Mouse (Mus musculus) cerebellum, adult 9-11 months (tissue): ENCODE data around the gene Sema3c.
"Not testable (repeated sequence)": the region's sequence is repeated elsewhere in the genome, so short reads cannot be mapped to it uniquely, and the experiment has no call there.

ENCODE experiments used
- DNase-seq: peaks from one replicate; pipeline ENCODE4 v3.0.0; 2022

Sema3c gene

DNA sequence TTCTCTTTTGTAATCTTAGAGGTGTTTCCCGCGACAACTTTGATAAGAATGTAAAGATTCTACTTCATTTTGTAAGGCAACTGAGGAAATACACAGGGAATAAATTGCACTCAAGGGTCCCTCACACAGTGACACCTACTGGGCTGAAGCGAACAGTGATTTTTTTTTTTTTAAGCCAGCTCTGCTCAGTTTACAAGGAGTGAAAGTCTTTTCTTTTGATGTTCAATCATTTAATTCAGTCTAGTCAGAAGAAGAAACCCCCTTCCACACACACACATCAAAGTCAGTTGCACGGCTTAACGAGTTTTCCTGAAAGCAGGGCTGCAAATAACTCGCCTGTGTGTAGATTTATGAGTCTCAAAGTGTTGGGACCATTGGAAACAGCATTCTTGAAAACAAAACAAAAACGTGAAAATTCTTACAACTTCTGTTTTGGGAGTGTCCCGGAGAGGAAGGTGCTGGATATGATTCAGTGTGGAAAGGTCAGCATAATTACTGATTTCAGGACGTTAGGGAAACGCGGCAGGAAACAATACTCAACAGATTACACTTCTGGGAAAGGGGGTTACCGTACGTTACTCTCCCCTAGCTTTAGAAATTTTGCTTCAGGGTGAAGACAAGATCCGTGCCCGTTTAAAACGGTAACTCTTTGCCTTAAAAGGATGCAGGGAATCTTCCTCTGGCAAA, at the start of gene Sema3c:
Gene Sema3c (plus strand): TSS at position 588 of the 687 bp plus-strand sequence.
- DNase-seq, result no peak

DNA sequence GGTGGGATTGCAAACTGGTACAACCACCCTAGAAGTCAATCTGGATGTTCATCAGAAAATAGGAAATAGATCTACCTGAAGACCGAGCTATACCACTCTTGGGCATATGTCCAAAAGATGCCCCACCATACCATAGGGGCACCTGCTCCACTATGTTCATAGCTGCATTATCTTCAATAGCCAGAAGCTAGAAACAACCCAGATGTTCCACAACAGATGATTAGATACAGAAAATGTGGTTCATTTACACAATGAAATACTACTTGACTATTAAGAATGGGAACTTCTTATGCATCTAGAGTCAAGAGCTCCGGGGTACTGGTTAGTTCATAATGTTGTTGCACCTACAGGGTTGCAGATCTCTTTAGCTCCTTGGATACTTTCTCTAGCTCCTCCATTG, 42.9 kb upstream of the Sema3c start:
- DNase-seq, result not testable (repeated sequence)

DNA sequence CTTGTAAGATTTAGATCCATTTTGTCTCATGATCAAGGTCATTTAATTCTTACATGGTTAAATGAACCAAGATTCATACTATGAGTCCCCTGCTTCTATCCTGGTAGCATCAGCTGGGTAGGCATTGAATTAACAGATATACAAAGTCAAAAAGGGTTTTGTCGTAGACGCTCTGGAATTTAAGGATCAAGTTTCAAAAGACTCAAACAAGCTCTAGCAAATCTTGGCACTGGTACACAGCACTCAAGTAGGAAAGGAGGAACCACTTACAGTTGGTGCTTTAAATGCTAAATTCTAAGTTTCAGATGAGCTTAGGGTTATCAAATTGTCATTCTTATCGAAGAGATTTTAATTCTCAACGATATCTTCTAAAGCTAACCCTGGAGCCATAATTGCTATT, 30.9 kb upstream of the Sema3c start:
- DNase-seq, result no peak

DNA sequence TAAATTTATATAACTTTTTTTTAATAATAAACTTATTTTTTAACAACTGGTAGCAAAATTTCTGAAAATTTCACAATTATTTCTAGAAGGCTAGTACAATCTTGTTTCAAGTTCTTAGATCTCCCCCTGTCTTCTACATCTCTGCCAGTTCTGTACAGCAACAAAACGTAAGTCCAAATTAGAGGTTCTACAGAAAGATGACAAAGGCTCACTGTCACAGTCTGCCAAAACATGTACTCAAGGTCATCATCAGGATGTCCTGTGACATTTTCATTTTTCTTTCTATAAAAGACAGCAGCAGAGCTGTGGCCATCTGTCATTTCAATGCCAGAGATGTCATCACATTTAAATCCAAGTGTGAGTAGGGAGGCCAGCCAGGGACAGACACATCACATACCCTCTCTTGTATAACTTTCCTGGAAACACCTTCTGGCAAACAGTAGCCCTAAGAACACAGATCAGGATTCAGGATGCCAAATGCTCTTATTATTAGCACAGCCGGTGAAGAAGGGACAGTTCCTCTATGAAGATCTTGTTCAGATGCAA, 29.1 kb upstream of the Sema3c start:
- no peak for DNase-seq

DNA sequence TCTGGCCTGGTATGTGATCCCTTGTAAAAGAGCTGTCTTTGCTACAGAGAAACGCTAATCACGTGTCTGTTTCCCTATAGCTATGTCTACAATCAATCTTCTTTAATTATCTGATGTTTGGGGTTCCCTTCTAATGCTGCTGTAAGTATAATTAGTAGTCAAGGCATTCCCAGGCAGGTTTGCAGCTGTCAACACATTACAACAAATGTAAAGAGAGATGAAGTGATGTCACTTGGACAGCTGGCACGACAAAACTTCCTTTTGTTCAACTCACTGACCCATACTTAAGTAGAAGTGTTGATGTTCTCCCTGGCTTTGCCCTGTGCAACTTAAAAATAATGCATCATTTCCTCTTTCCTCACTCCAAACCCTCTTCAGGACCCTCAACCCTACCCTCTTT, 22.4 kb upstream of the Sema3c start:
- no peak for DNase-seq

DNA sequence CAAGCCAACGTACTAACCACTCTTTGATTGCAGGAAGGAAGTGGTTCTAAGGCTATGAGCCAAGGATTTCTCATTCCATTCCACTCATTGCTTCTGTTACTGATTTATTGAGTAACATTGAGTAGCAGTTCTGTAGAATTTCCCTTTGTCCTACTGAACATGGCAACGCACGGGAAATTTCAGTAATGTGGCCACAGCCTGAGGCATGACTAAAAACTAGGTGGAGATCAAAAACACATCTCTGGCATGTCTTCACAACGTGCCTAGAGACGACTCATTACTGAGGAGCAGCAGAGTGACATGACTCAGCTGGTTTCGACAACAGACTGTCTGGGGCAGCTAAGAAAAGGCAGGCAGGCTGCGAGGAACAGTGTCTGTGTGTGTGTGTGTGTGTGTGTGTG, 18.0 kb upstream of the Sema3c start:
- no peak for DNase-seq

DNA sequence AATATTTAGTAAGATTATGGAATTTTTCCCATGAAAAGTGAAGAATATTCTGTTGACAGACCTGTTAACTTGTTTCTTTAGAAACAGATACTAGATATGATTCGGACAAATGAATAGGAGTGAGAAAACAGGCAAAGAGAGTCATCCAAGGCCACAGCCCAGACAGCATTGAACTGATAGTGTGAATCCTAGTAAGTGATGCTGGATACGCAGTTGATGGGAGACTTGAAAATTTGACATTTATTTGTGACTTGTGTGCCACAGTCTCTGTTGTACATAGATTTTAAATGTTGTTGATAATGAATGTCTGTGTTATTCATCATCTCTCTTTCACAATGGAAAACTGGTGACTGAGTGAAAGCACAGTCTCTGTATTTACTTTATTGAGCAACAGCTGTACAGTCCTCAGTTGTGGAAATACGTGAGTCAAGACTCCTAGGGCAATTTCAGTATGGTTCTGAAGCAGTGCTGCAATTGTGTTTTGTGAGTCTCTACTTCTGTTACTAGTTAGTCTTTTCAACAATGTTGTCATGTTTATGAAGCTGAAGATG, 17.3 kb upstream of the Sema3c start:
- DNase-seq, result no peak

DNA sequence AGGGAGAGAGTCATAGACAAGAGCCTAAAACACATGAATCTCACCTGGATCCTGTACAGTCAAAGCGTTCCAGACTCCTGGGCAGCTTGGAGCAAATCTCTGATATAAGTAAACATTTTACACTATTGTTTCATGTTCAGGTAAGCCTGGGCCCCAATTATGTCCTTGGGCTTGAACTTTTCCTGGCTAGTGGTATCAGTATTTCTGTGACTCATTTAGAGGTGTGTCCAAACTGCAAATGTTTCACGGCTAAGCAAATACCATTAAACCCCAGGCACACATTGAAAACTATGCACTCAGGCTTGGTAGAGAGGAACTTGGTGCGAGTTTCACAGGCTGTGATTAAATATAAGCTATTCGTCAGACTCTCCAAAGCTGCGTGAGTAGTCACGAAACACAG, 2.5 kb upstream of the Sema3c start:
- DNase-seq, result no peak

DNA sequence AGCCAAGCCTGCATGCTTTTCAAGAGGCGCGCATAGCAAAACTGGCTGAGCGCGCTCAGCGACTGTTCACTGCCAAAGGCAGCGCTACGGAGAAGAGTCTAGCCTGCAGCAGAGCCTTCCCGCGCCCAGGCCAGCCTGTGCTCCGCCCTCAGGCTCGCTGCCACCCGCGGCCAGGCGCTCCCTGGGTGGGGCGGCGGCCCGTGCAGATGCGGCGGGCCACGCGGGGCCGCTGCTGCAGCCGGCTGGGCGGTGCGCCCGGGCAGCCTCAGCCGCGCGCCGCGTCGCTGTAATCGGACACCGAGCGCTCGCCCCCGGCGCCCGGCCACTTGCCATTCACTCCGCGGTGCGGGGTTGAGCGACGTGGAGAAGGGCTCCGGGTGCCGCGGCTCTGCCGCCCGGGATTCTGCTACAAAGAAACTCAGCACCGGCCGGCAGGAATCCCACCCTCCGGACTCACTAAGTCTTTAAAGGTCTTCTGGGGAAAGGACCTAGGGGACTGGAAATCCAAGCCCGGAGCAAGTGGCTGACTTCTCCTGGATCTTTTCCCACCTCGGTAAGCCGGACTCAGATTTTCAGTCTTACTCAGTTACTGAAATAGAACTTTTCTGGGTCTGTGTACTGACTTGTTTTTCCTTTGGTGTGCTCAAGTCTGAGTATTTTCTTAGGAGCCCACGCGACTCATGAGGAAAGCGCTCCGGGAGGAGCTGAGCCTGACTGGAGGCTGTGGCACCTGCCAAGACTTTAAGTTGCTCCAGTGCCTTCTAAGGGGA, 517 bp downstream of the Sema3c start:
- no peak for DNase-seq

DNA sequence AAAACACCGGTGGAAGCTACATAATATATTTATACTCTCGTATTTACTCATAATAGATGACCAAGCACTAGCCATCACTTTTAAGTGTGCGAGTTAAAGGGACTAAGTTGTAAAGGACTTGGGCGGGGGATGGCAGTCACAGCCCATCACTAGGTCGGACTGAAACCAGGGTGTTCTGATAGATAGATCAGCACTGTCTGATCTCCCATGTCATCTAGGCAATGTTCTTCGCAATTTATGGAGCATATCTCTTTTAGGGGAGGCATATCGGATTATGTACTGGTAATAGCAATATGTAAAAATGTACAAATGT, 1.1 kb downstream of the Sema3c start:
- no peak for DNase-seq

DNA sequence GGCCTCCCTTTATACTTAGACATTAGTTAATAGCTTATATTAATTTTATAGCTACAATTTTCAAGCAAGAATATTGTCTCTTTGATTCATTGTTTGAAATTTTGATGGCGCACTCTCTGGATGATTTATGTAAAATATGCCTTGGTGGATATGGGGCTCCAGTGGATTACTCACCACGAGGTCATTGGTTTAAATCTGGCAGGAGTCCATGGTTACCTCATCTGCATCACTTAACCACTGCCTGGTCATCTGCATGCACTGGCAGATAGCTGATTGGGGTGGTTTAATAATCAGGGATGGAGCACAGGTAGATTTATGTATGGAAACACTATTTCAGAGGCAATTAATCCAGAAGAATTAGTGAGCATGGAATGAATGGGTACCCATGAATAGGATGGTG, 2.0 kb downstream of the Sema3c start:
- no peak for DNase-seq

DNA sequence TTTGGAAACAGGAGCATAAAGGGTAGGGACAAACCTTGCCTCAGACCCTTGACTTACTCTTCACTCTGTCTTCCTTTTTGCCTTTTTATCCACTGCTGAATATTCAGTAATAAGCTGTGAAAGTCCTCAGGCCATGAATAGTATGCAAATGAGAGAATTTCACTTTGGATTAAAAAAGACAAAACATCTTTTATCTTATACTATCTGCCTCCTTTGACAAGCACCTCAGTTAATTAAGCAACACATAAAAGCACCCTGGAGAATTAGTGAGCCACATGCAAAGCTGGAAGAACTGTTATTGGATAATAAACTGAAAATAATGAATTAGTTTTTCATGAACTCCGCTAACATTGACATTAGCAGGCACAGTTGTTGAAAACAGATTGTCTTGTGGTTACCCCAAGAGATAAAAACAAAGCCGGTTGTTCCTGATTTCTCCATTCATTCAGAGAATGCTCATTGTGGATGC, 8.0 kb downstream of the Sema3c start:
- DNase-seq, result no peak

DNA sequence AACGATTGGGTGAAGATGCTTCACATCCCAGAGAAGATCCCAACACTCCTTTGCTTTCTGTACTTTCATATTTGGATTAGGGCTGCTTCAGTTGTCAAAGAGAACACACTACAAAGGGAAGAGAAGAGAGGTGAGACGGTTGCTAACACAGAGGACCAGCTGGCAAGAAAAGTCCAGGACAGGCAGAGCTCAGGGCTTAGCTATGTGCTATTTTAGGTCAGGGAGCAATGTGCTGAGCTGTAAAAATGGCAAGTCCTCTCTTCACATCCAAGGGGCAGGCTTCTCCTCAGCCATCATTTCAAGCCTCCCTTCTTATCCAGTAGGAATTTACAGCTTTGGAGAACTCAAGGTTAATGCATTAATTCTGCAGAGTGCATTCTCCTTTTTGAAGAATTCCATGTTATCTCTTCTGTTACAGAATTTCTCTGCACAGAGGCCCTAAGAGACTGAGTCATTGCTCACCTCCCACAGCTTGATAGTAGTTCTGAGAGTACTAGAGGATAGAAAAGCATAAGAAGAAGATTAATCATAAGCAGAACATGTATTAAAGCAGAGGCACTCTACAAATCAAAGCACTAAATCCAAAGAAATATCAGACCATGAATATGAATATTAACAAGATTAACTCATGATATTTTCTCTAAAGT, 10.3 kb downstream of the Sema3c start:
- no peak for DNase-seq

DNA sequence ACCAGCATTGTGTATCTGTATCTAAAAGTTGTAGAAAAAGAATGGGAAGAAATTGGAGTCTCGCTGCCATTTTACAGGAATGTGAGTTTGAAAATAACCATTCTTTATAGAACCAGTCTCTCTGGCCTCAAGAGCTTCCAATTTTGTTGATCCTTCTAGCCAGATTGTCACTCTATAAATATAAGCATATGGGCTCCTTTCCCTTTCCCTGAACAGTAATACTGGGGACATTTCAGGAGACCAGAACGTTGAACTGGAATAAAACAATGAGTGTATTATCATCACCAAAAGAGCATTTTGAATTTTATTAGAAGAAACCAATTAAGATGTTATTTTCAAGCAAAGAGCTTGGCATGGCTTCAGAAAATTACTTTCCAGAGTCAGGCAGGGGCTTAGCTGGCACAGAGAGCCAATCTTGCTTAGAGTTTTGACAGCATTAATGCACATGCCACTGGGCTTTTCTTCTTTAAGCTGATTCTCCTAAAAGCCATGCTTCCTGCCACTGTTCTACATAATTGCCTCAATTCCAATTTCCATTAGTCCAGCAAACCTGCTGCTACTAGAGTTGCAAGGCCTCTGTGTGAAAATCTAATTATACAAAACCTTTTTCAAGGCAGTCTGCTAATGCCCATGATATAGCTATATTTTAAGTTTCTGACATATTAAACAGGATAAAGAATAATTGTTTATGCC, 12.6 kb downstream of the Sema3c start:
- no peak for DNase-seq

DNA sequence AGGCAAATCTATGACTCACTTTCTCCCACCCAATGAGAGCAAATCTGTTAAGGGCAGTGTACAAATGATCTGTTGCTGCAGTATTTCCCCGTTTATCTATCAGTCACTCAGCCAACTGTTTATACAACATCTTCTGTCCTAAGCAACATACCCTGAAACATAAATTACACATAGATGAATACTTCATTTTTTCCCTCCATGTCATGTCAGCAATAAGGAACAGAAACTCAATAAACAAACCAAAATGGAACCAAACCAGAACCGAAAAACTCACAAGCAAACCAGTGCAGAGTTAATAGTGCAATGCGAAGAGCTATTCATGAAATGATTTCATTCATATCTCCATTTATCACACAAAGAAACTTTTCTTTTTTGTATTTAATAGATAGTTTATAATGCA, 17.8 kb downstream of the Sema3c start:
- DNase-seq, result no peak

DNA sequence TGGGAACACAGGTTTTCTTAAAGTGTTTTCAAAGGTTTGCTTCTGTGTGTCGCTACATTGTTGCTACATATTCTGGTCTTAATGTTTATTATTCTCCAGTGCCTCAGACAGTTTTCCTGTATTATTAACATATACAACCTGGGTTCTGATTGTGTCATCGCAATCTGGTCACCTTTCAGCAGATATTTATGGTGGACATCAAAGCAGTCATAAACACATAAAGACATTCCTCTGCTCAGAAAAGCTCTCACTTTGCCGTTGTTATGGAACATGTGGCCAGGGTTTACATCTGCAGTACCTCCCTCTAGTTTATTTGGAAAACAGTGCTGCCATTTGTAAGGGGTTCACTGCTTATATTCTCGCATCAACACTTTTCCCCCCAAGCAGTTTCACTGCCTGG, 27.6 kb downstream of the Sema3c start:
- DNase-seq, result no peak

DNA sequence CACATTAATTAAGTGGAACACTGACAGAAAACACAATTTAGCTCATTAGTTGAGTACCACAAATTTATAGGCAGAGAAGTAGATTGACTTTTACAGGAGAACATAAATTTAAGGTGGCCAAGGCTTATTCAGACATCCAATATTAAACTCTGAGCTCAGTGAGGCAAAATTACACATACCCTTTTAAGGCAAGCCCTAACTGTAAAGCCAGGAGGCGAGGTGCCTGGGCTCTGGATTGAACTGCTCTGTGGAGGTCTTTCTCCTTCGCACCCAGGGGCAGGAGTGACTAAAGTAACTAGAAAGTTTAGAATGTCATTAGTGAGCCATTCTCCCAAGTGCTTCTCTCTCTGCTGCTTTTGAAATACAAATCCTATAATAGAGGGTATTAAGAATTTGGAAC, 46.5 kb downstream of the Sema3c start:
- no peak for DNase-seq

DNA sequence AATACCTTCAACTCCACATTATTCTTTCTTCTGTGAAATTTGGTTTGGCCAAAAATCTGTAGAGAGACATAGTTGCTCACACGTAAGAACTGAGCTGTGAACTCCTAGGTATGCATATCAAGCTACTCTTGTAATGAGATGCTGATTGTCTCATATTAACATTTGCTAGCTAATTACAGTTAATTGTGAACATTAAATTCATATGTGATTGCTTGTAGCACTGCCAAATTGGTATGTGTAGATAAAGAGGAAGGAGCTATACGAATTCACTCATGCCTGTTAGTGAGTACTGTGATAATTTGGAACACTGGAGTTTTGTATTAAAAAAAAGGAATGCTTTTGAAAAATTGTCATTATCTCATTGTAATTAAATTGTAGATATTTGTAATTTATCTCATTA, 48.5 kb downstream of the Sema3c start:
- no peak for DNase-seq

DNA sequence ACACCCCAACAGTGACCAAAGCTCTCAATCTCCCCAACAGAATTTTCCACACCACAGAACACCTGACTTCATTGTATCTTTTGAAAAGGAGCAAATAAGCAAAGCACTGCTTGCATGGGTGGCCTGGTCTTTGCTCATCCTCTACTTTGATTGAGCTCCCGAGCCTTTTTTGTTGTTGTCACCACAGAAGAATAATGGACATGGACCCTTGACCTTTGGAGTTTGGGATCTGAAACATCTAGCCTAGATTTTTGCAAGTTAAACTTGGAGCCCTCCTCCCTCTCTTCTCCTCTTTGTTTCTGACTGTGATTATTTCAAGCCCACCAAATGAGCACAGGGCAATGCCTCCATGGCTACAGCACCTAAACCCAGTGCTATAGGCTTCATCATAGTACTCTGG, 54.5 kb downstream of the Sema3c start:
- DNase-seq, result no peak

DNA sequence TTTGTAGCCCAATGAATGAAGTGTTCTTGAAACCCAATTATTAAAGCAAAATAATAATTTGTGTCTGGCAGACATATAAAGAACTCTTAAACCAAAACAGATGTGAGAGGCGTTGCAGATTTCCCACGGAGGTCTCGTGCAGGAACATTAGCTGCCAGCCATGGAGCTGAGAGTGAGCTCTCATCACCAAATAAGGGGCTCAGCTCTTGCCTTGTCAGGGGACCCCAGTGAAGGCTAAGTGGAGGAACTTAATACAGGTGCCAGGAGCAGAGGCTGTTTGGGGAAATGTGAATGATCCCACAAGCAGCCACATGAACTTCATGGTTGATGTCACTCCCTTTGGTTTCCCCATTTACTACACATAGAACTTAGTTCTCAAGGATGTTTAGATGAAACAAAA, 55.5 kb downstream of the Sema3c start:
- DNase-seq, result no peak

DNA sequence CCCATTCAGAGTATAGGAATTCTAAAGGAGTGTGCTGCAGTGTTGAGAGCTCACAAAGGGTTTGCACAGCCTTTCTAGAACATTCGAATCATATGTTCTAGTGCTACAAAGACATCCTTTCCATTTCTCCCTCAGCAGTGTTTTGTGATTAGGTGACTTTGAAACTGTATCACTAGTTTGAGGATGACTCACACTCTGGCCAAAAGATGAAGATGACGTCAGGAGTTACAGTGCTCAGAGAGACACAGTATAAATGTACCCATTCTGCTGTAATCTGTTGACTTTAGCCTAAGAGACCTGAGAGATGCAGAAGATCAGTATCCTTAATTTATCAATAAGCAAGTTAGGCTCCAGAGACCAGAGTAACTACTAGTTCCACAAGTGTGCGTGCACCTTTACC, 65.4 kb downstream of the Sema3c start:
- no peak for DNase-seq

DNA sequence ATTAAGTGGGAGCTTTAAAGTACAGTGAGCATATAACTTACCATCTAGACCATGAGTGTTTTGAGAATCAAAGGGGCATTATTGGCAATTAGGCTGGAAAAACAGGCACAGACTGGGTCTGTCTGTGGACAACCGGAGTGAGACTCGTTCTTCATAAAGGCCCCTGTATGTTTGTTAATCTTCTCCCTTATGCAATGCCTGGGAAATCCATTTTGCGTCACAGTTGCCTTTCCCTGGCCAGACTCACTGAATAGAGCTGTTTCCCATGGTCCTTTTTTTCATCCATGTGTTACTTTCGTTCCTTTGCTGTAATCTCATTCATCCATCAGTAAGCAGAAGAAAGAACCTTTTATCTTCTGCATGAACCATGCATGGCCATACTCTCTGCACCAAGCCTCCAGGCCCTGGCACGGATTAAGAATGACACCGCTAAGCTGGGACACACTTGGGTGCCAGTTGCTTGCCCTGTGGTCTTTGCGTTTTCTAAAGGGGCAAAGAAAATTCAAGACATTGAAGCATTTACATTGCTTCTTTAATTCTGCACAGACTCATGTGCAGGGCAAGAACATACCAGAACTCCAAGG, 73.7 kb downstream of the Sema3c start:
- DNase-seq, result no peak
